Mouse (Mus musculus): ENCODE results near the gene Adam12. TPM values are rescaled to one million over a fixed set of nuclear protein-coding genes. Genes with fewer than 3 reads are reported as not detected.

The Adam12 gene
- polyA plus RNA-seq, 1 experiment from 2014 or later, result 2.7 TPM

DNA sequence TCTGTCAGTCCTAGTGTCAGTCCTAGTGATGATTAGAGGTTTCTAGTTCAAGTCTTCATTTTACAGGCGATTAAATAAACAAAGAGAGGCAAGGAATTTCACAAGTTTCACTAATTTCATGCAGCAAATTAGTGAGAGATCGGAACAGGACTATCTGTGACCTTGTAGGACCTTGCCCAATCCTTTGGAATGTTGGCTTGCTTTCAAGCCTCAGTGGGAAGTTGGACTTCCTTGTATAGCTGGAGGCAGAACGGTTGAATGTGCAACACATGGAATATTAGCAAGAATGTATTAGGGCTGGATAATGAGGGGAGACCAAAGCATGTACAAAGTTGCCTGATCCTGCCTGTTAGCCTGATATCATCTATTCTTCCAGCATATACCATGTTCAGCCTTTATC lies 141.2 kb downstream of the Adam12 start:
- 79% methylated on average over 3 of the region's 3 CpGs for WGBS
- Histone ChIP-seq H3K36me3 (ENCODE audit: control insufficient read depth, insufficient read depth, low read length) (no peaks in the 10 kb centered on the region), H3K4me2 (ENCODE audit: low read depth, severe bottlenecking) (no peak overlapping the region), H3K27ac (replicated peaks; ENCODE audit: low read depth, low read length) (no peak overlapping the region), H3K4me3 (ENCODE audit: low read depth, low read length) (no peak overlapping the region), H3K4me1 (ENCODE audit: control insufficient read depth, insufficient read depth, low read length) (peaks cover 4% of the 10 kb centered on the region; the same call in 1 of the 2 replicates), H3K9ac (ENCODE audit: low read length) (no peak overlapping the region), H3K27me3 (ENCODE audit: control insufficient read depth, insufficient read depth, low read length) (no peaks in the 10 kb centered on the region), H3K9me3 (ENCODE audit: control insufficient read depth, low read length) (no peaks in the 10 kb centered on the region)
- no peak for ATAC-seq (ENCODE audit: insufficient number of reproducible peaks, low FRiP score, low TSS enrichment, low read depth)
- DNase-seq (ENCODE audit: low spot score), result no peak

GRCm38 (mm10) chr7:134090256-134090655 lies 141.7 kb downstream of the Adam12 start:
- Histone ChIP-seq H3K4me2 (ENCODE audit: low read depth, severe bottlenecking) (no peak overlapping the region), H3K36me3 (ENCODE audit: control insufficient read depth, insufficient read depth, low read length) (no peaks in the 10 kb centered on the region), H3K27ac (replicated peaks; ENCODE audit: low read depth, low read length) (no peak overlapping the region), H3K4me1 (ENCODE audit: control insufficient read depth, insufficient read depth, low read length) (peaks cover 4% of the 10 kb centered on the region; the same call in 1 of the 2 replicates), H3K9me3 (ENCODE audit: control insufficient read depth, low read length) (no peaks in the 10 kb centered on the region), H3K27me3 (ENCODE audit: control insufficient read depth, insufficient read depth, low read length) (no peaks in the 10 kb centered on the region), H3K4me3 (ENCODE audit: low read depth, low read length) (no peak overlapping the region), H3K9ac (ENCODE audit: low read length) (no peak overlapping the region)
- ATAC-seq (ENCODE audit: insufficient number of reproducible peaks, low FRiP score, low TSS enrichment, low read depth) (no peak), DNase-seq (ENCODE audit: low spot score) (no peak)
- WGBS, result 94% methylated on average over 9 of the region's 9 CpGs

GRCm38 (mm10) chr7:134088548-134089347 lies 143.2 kb downstream of the Adam12 start:
- H3K4me3 ChIP-seq (ENCODE audit: low read depth, low read length), result no peak overlapping the region
- 82% methylated on average over 14 of the region's 14 CpGs for WGBS
- no peaks in the 10 kb centered on the region for H3K27me3 ChIP-seq (ENCODE audit: control insufficient read depth, insufficient read depth, low read length)
- H3K4me2 ChIP-seq (ENCODE audit: low read depth, severe bottlenecking), result no peak overlapping the region
- no peak overlapping the region for H3K27ac ChIP-seq (replicated peaks; ENCODE audit: low read depth, low read length)
- no peaks in the 10 kb centered on the region for H3K4me1 ChIP-seq (ENCODE audit: control insufficient read depth, insufficient read depth, low read length)
- H3K9ac ChIP-seq (ENCODE audit: low read length), result no peak overlapping the region
- ATAC-seq (ENCODE audit: insufficient number of reproducible peaks, low FRiP score, low TSS enrichment, low read depth) (no peak), DNase-seq (ENCODE audit: low spot score) (no peak)
- no peaks in the 10 kb centered on the region for H3K9me3 ChIP-seq (ENCODE audit: control insufficient read depth, low read length)
- H3K36me3 ChIP-seq (ENCODE audit: control insufficient read depth, insufficient read depth, low read length), result no peaks in the 10 kb centered on the region

DNA sequence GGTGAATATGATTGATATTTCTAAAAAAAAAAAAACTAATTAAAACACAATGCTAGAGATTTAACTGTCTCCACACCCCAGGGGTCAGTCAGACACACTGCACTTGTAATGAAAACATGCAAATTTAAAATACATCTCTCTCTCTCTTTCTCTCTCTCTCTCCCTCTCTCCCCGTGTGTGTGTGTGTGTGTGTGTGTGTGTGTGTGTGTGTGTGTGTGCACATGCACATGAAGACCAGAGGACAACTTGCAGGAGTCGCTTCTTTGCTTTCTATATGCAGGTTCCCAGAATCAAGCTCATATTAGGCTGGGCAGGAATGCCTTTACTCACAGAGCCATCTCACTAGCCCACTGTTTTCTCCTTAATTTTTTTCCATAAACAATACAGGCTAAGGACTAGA lies 146.6 kb downstream of the Adam12 start:
- Histone ChIP-seq H3K4me1 (ENCODE audit: control insufficient read depth, insufficient read depth, low read length) (no peaks in the 10 kb centered on the region), H3K4me2 (ENCODE audit: low read depth, severe bottlenecking) (no peak overlapping the region), H3K9ac (ENCODE audit: low read length) (no peak overlapping the region), H3K9me3 (ENCODE audit: control insufficient read depth, low read length) (no peaks in the 10 kb centered on the region), H3K4me3 (ENCODE audit: low read depth, low read length) (no peak overlapping the region), H3K27ac (replicated peaks; ENCODE audit: low read depth, low read length) (no peak overlapping the region), H3K36me3 (ENCODE audit: control insufficient read depth, insufficient read depth, low read length) (no peaks in the 10 kb centered on the region), H3K27me3 (ENCODE audit: control insufficient read depth, insufficient read depth, low read length) (no peaks in the 10 kb centered on the region)
- 89% methylated on average over 2 of the region's 2 CpGs for WGBS
- no peak for ATAC-seq (ENCODE audit: insufficient number of reproducible peaks, low FRiP score, low TSS enrichment, low read depth)
- DNase-seq (ENCODE audit: low spot score), result no peak

- Histone ChIP-seq H3K27ac (replicated peaks; ENCODE audit: low read depth, low read length) (no peak overlapping the region), H3K9me3 (ENCODE audit: control insufficient read depth, low read length) (no peaks in the 10 kb centered on the region), H3K27me3 (ENCODE audit: control insufficient read depth, insufficient read depth, low read length) (no peaks in the 10 kb centered on the region), H3K9ac (ENCODE audit: low read length) (no peak overlapping the region), H3K4me3 (ENCODE audit: low read depth, low read length) (no peak overlapping the region), H3K36me3 (ENCODE audit: control insufficient read depth, insufficient read depth, low read length) (no peaks in the 10 kb centered on the region), H3K4me1 (ENCODE audit: control insufficient read depth, insufficient read depth, low read length) (no peaks in the 10 kb centered on the region), H3K4me2 (ENCODE audit: low read depth, severe bottlenecking) (no peak overlapping the region)
- no peak for DNase-seq (ENCODE audit: low spot score)
- ATAC-seq (ENCODE audit: insufficient number of reproducible peaks, low FRiP score, low TSS enrichment, low read depth), result no peak
Observed at GRCm38 (mm10) chr7:134084926-134085325, 147.0 kb downstream of the Adam12 start.

GRCm38 (mm10) chr7:134081307-134082072 lies 150.5 kb downstream of the Adam12 start:
- no peaks in the 10 kb centered on the region for H3K36me3 ChIP-seq (ENCODE audit: control insufficient read depth, insufficient read depth, low read length)
- WGBS, result 38% methylated on average over 8 of the region's 8 CpGs
- no peak for ATAC-seq (ENCODE audit: insufficient number of reproducible peaks, low FRiP score, low TSS enrichment, low read depth)

GRCm38 (mm10) chr7:134079980-134080725 lies 151.8 kb downstream of the Adam12 start:
- 89% methylated on average over 17 of the region's 17 CpGs for WGBS
- Histone ChIP-seq H3K4me1 (ENCODE audit: control insufficient read depth, insufficient read depth, low read length) (no peaks in the 10 kb centered on the region), H3K36me3 (ENCODE audit: control insufficient read depth, insufficient read depth, low read length) (no peaks in the 10 kb centered on the region), H3K9ac (ENCODE audit: low read length) (no peak overlapping the region), H3K9me3 (ENCODE audit: control insufficient read depth, low read length) (no peaks in the 10 kb centered on the region), H3K4me3 (ENCODE audit: low read depth, low read length) (no peak overlapping the region), H3K27me3 (ENCODE audit: control insufficient read depth, insufficient read depth, low read length) (no peaks in the 10 kb centered on the region), H3K27ac (replicated peaks; ENCODE audit: low read depth, low read length) (no peak overlapping the region), H3K4me2 (ENCODE audit: low read depth, severe bottlenecking) (no peak overlapping the region)
- DNase-seq (ENCODE audit: low spot score), result no peak
- no peak for ATAC-seq (ENCODE audit: insufficient number of reproducible peaks, low FRiP score, low TSS enrichment, low read depth)

More at GRCm38 (mm10) chr7:134081307-134082072, 150.5 kb downstream of the Adam12 start:
- Histone ChIP-seq H3K9me3 (ENCODE audit: control insufficient read depth, low read length) (no peaks in the 10 kb centered on the region), H3K9ac (ENCODE audit: low read length) (no peak overlapping the region), H3K4me1 (ENCODE audit: control insufficient read depth, insufficient read depth, low read length) (no peaks in the 10 kb centered on the region), H3K27me3 (ENCODE audit: control insufficient read depth, insufficient read depth, low read length) (no peaks in the 10 kb centered on the region), H3K4me3 (ENCODE audit: low read depth, low read length) (no peak overlapping the region), H3K4me2 (ENCODE audit: low read depth, severe bottlenecking) (no peak overlapping the region), H3K27ac (replicated peaks; ENCODE audit: low read depth, low read length) (no peak overlapping the region)
- no peak for DNase-seq (ENCODE audit: low spot score)

- Histone ChIP-seq H3K36me3 (ENCODE audit: control insufficient read depth, insufficient read depth, low read length) (no peaks in the 10 kb centered on the region), H3K4me1 (ENCODE audit: control insufficient read depth, insufficient read depth, low read length) (no peaks in the 10 kb centered on the region), H3K27ac (replicated peaks; ENCODE audit: low read depth, low read length) (no peak overlapping the region), H3K4me3 (ENCODE audit: low read depth, low read length) (no peak overlapping the region), H3K9me3 (ENCODE audit: control insufficient read depth, low read length) (no peaks in the 10 kb centered on the region), H3K27me3 (ENCODE audit: control insufficient read depth, insufficient read depth, low read length) (no peaks in the 10 kb centered on the region), H3K9ac (ENCODE audit: low read length) (no peak overlapping the region), H3K4me2 (ENCODE audit: low read depth, severe bottlenecking) (no peak overlapping the region)
- WGBS, result 95% methylated on average over 4 of the region's 4 CpGs
- no peak for DNase-seq (ENCODE audit: low spot score)
- no peak for ATAC-seq (ENCODE audit: insufficient number of reproducible peaks, low FRiP score, low TSS enrichment, low read depth)
Observed at GRCm38 (mm10) chr7:134077684-134078083, 154.3 kb downstream of the Adam12 start.
